Mouse (Mus musculus): ENCODE measurements around the gene Senp1. TPM values are rescaled to one million over a fixed set of nuclear protein-coding genes. Genes with fewer than 3 reads are reported as not detected.

Gene Senp1
- polyA plus RNA-seq, 1 experiment from 2014 or later, result 27.2 TPM

DNA sequence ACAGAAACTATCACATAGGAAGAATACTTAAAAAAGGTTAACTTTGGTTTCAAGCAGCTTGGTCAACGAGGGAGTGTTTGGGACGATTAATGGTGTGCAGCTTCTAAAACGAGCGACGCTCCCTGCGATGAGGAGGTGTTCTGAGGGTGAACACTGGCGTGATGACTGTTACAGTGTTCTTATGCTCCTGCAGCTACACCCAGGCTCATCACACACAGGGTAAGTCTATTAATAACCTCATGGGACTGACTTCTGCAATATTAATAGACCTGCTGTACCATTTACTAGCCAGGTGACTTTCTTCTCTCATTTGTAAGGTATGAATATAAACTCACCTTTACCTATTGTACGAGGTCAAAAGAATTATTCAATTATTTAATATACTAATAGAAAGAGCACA is 19.0 kb downstream of the Senp1 start:
- Histone ChIP-seq H3K27ac (replicated peaks; ENCODE audit: low read depth, low read length) (no peak overlapping the region), H3K9me3 (ENCODE audit: control insufficient read depth, low read length) (no peaks in the 10 kb centered on the region), H3K4me3 (ENCODE audit: low read depth, low read length) (no peak overlapping the region), H3K36me3 (ENCODE audit: control insufficient read depth, insufficient read depth, low read length) (peaks cover 87% of the 10 kb centered on the region), H3K9ac (ENCODE audit: low read depth, low read length) (no peak overlapping the region), H3K27me3 (replicated peaks; ENCODE audit: control insufficient read depth, insufficient read depth, low read length) (no peaks in the 10 kb centered on the region), H3K4me1 (ENCODE audit: control insufficient read depth, insufficient read depth, low read length) (no peaks in the 10 kb centered on the region), H3K4me2 (ENCODE audit: low read depth, low read length) (no peak overlapping the region)
- DNase-seq (ENCODE audit: low spot score) (no peak), ATAC-seq (ENCODE audit: low read depth) (no peak)
- WGBS, result 94% methylated on average over 8 of the region's 8 CpGs

GRCm38 (mm10) chr15:98070376-98070775 is 23.2 kb downstream of the Senp1 start:
- ATAC-seq (ENCODE audit: low read depth) (no peak), DNase-seq (ENCODE audit: low spot score) (no peak)
- no peaks in the 10 kb centered on the region for H3K4me1 ChIP-seq (ENCODE audit: control insufficient read depth, insufficient read depth, low read length)
- no peak overlapping the region for H3K27ac ChIP-seq (replicated peaks; ENCODE audit: low read depth, low read length)
- H3K27me3 ChIP-seq (replicated peaks; ENCODE audit: control insufficient read depth, insufficient read depth, low read length), result no peaks in the 10 kb centered on the region
- WGBS, result 82% methylated on average over 3 of the region's 3 CpGs
- peaks cover 86% of the 10 kb centered on the region for H3K36me3 ChIP-seq (ENCODE audit: control insufficient read depth, insufficient read depth, low read length)
- no peak overlapping the region for H3K9ac ChIP-seq (ENCODE audit: low read depth, low read length)
- H3K9me3 ChIP-seq (ENCODE audit: control insufficient read depth, low read length), result no peaks in the 10 kb centered on the region
- H3K4me3 ChIP-seq (ENCODE audit: low read depth, low read length), result no peak overlapping the region
- H3K4me2 ChIP-seq (ENCODE audit: low read depth, low read length), result no peak overlapping the region

- peaks cover 85% of the 10 kb centered on the region for H3K36me3 ChIP-seq (ENCODE audit: control insufficient read depth, insufficient read depth, low read length)
Measured at GRCm38 (mm10) chr15:98069566-98070245, 23.8 kb downstream of the Senp1 start.

GRCm38 (mm10) chr15:98068506-98068905 is 25.0 kb downstream of the Senp1 start:
- Histone ChIP-seq H3K4me2 (ENCODE audit: low read depth, low read length) (no peak overlapping the region), H3K27ac (replicated peaks; ENCODE audit: low read depth, low read length) (no peak overlapping the region), H3K9ac (ENCODE audit: low read depth, low read length) (no peak overlapping the region), H3K9me3 (ENCODE audit: control insufficient read depth, low read length) (no peaks in the 10 kb centered on the region), H3K4me1 (ENCODE audit: control insufficient read depth, insufficient read depth, low read length) (no peaks in the 10 kb centered on the region), H3K36me3 (ENCODE audit: control insufficient read depth, insufficient read depth, low read length) (peaks cover 84% of the 10 kb centered on the region), H3K4me3 (ENCODE audit: low read depth, low read length) (no peak overlapping the region), H3K27me3 (replicated peaks; ENCODE audit: control insufficient read depth, insufficient read depth, low read length) (no peaks in the 10 kb centered on the region)
- DNase-seq (ENCODE audit: low spot score), result no peak
- no peak for ATAC-seq (ENCODE audit: low read depth)
- WGBS, result 87% methylated on average over 9 of the region's 9 CpGs

More at GRCm38 (mm10) chr15:98069566-98070245, 23.8 kb downstream of the Senp1 start:
- no peak overlapping the region for H3K9ac ChIP-seq (ENCODE audit: low read depth, low read length)
- ATAC-seq (ENCODE audit: low read depth) (no peak), DNase-seq (ENCODE audit: low spot score) (no peak)
- no peaks in the 10 kb centered on the region for H3K27me3 ChIP-seq (replicated peaks; ENCODE audit: control insufficient read depth, insufficient read depth, low read length)
- H3K27ac ChIP-seq (replicated peaks; ENCODE audit: low read depth, low read length), result no peak overlapping the region
- no peaks in the 10 kb centered on the region for H3K9me3 ChIP-seq (ENCODE audit: control insufficient read depth, low read length)
- H3K4me2 ChIP-seq (ENCODE audit: low read depth, low read length), result no peak overlapping the region
- 90% methylated on average over 8 of the region's 8 CpGs for WGBS
- no peak overlapping the region for H3K4me3 ChIP-seq (ENCODE audit: low read depth, low read length)
- H3K4me1 ChIP-seq (ENCODE audit: control insufficient read depth, insufficient read depth, low read length), result no peaks in the 10 kb centered on the region

- DNase-seq (ENCODE audit: low spot score), result no peak
- WGBS, result 68% methylated on average over 3 of the region's 3 CpGs
- H3K9ac ChIP-seq (ENCODE audit: low read depth, low read length), result no peak overlapping the region
- H3K27me3 ChIP-seq (replicated peaks; ENCODE audit: control insufficient read depth, insufficient read depth, low read length), result no peaks in the 10 kb centered on the region
- H3K4me3 ChIP-seq (ENCODE audit: low read depth, low read length), result no peak overlapping the region
- no peak overlapping the region for H3K4me2 ChIP-seq (ENCODE audit: low read depth, low read length)
- no peak overlapping the region for H3K27ac ChIP-seq (replicated peaks; ENCODE audit: low read depth, low read length)
- H3K4me1 ChIP-seq (ENCODE audit: control insufficient read depth, insufficient read depth, low read length), result no peaks in the 10 kb centered on the region
- no peak for ATAC-seq (ENCODE audit: low read depth)
- H3K36me3 ChIP-seq (ENCODE audit: control insufficient read depth, insufficient read depth, low read length), result peaks cover 85% of the 10 kb centered on the region
- no peaks in the 10 kb centered on the region for H3K9me3 ChIP-seq (ENCODE audit: control insufficient read depth, low read length)
Measured at GRCm38 (mm10) chr15:98067492-98067891, 26.1 kb downstream of the Senp1 start.

- Histone ChIP-seq H3K9ac (ENCODE audit: low read depth, low read length) (no peak overlapping the region), H3K27ac (replicated peaks; ENCODE audit: low read depth, low read length) (no peak overlapping the region), H3K9me3 (ENCODE audit: control insufficient read depth, low read length) (no peaks in the 10 kb centered on the region), H3K4me2 (ENCODE audit: low read depth, low read length) (no peak overlapping the region), H3K4me3 (ENCODE audit: low read depth, low read length) (no peak overlapping the region), H3K36me3 (ENCODE audit: control insufficient read depth, insufficient read depth, low read length) (peaks cover 85% of the 10 kb centered on the region), H3K4me1 (ENCODE audit: control insufficient read depth, insufficient read depth, low read length) (no peaks in the 10 kb centered on the region), H3K27me3 (replicated peaks; ENCODE audit: control insufficient read depth, insufficient read depth, low read length) (no peaks in the 10 kb centered on the region)
- ATAC-seq (ENCODE audit: low read depth) (no peak), DNase-seq (ENCODE audit: low spot score) (no peak)
- WGBS, result 95% methylated on average over 12 of the region's 12 CpGs
Measured at GRCm38 (mm10) chr15:98066602-98067001, 26.9 kb downstream of the Senp1 start.

DNA sequence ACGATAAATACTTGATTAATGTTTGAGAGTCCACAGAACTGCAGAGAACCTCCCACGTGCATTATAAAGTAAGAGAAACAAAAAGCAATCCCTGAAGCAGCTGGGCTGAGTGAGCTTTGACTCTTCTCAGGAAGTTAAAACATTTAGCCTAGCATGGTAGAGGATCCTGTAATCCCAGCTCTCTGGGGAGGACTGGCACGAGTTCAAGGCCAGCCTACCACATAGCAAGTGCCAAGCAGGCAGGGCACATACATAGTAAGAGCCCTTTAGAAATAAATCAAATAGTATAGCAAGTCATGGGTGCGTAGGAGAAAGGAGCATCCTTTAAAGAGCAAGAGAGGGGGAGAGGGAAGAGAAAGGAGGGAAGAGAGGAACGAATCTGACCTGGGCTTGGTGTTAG is 27.7 kb downstream of the Senp1 start:
- no peak overlapping the region for H3K27ac ChIP-seq (replicated peaks; ENCODE audit: low read depth, low read length)
- peaks cover 87% of the 10 kb centered on the region for H3K36me3 ChIP-seq (ENCODE audit: control insufficient read depth, insufficient read depth, low read length)
- ATAC-seq (ENCODE audit: low read depth) (no peak), DNase-seq (ENCODE audit: low spot score) (no peak)
- no peak overlapping the region for H3K9ac ChIP-seq (ENCODE audit: low read depth, low read length)
- no peak overlapping the region for H3K4me3 ChIP-seq (ENCODE audit: low read depth, low read length)
- WGBS, result 91% methylated on average over 5 of the region's 5 CpGs
- no peak overlapping the region for H3K4me2 ChIP-seq (ENCODE audit: low read depth, low read length)
- H3K4me1 ChIP-seq (ENCODE audit: control insufficient read depth, insufficient read depth, low read length), result no peaks in the 10 kb centered on the region
- H3K27me3 ChIP-seq (replicated peaks; ENCODE audit: control insufficient read depth, insufficient read depth, low read length), result no peaks in the 10 kb centered on the region
- no peaks in the 10 kb centered on the region for H3K9me3 ChIP-seq (ENCODE audit: control insufficient read depth, low read length)

GRCm38 (mm10) chr15:98055246-98055645 is 38.3 kb downstream of the Senp1 start:
- peak; percentile 77 for DNase-seq (ENCODE audit: low spot score)
- Histone ChIP-seq H3K9ac (ENCODE audit: low read depth, low read length) (no peak overlapping the region), H3K4me1 (ENCODE audit: control insufficient read depth, insufficient read depth, low read length) (no peaks in the 10 kb centered on the region), H3K27ac (replicated peaks; ENCODE audit: low read depth, low read length) (no peak overlapping the region), H3K4me2 (ENCODE audit: low read depth, low read length) (no peak overlapping the region), H3K9me3 (ENCODE audit: control insufficient read depth, low read length) (no peaks in the 10 kb centered on the region), H3K4me3 (ENCODE audit: low read depth, low read length) (no peak overlapping the region), H3K36me3 (ENCODE audit: control insufficient read depth, insufficient read depth, low read length) (peaks cover 79% of the 10 kb centered on the region), H3K27me3 (replicated peaks; ENCODE audit: control insufficient read depth, insufficient read depth, low read length) (no peaks in the 10 kb centered on the region)
- WGBS, result 27% methylated on average over 5 of the region's 5 CpGs
- ATAC-seq (ENCODE audit: low read depth), result no peak

DNA sequence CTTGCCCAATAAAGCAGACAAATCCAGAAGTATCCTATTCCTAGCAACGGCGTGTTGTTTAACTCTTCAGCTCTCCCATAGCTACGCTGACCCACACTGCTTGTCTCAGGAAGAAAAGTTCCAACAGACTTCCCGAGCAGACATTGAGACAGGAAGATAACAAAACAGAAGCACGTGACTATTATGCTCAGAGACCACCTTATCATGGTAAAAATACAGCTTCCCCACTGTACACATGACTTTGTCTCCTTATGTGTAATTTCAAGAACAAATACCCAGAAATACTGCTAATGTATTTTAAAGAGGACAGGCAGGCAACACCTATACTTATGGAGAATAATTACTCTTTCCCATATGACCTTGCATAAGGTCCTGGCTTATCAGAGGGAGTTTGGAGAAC is 41.9 kb downstream of the Senp1 start:
- H3K4me1 ChIP-seq (ENCODE audit: control insufficient read depth, insufficient read depth, low read length), result no peaks in the 10 kb centered on the region
- H3K4me2 ChIP-seq (ENCODE audit: low read depth, low read length), result no peak overlapping the region
- WGBS, result 93% methylated on average over 5 of the region's 5 CpGs
- no peak overlapping the region for H3K27ac ChIP-seq (replicated peaks; ENCODE audit: low read depth, low read length)
- no peaks in the 10 kb centered on the region for H3K27me3 ChIP-seq (replicated peaks; ENCODE audit: control insufficient read depth, insufficient read depth, low read length)
- H3K4me3 ChIP-seq (ENCODE audit: low read depth, low read length), result no peak overlapping the region
- H3K9ac ChIP-seq (ENCODE audit: low read depth, low read length), result no peak overlapping the region
- peaks cover 79% of the 10 kb centered on the region for H3K36me3 ChIP-seq (ENCODE audit: control insufficient read depth, insufficient read depth, low read length)
- no peak for ATAC-seq (ENCODE audit: low read depth)
- H3K9me3 ChIP-seq (ENCODE audit: control insufficient read depth, low read length), result no peaks in the 10 kb centered on the region
- DNase-seq (ENCODE audit: low spot score), result no peak
